Mouse (Mus musculus) olfactory bulb, adult 2 months (tissue): ENCODE results near the gene Stx8. TPM values are rescaled to one million over a fixed set of nuclear protein-coding genes. Genes with fewer than 3 reads are reported as not detected.

ENCODE experiments used
- H3K27ac ChIP-seq: fragments of 200-500 bp; 2 replicates; pipeline ENCODE4 v1.5.1; 2012; ENCODE audit warnings: low read depth, low read length; ENCODE audit not compliant: insufficient read depth
- H3K4me1 ChIP-seq: fragments of 200-500 bp; 2 replicates; pipeline ENCODE4 v1.6.1; 2012; ENCODE audit warnings: low read length; ENCODE audit not compliant: control insufficient read depth, insufficient read depth
- H3K4me3 ChIP-seq: fragments of 200-500 bp; 2 replicates; pipeline ENCODE4 v1.5.1; 2012; ENCODE audit warnings: mild to moderate bottlenecking, low read depth, low read length, moderate library complexity; ENCODE audit not compliant: insufficient read depth
- CTCF ChIP-seq: fragments of 200-500 bp; IDR thresholded peaks from 2 replicates; pipeline ENCODE4 v1.5.1; 2012; ENCODE audit warnings: low read depth, mild to moderate bottlenecking, low read length, moderate library complexity; ENCODE audit not compliant: insufficient read depth
- POLR2A ChIP-seq: fragments of 200-500 bp; IDR thresholded peaks from 2 replicates; pipeline ENCODE4 v1.6.1; 2012; ENCODE audit warnings: mild to moderate bottlenecking, low read depth, low read length, moderate library complexity; ENCODE audit not compliant: insufficient read depth
- WGBS: fragments of 180-500 bp; shearing (Covaris S2); methylation state at CpG from one replicate; pipeline ENCODE4 v1.1.7; 2018; 5-methylcytosine and 5-hydroxymethylcytosine counted together
- polyA plus RNA-seq: library from polyadenylated mRNA; stranded (reverse); fragments of >200 nt; gene quantifications from 2 replicates; pipeline ENCODE4 v1.2.4, GENCODE M21; 2012; ENCODE audit warnings: low replicate concordance; ENCODE audit not compliant: missing spikeins, insufficient read depth, insufficient read length

Stx8 gene
- polyA plus RNA-seq, 1 experiment: not detected

DNA sequence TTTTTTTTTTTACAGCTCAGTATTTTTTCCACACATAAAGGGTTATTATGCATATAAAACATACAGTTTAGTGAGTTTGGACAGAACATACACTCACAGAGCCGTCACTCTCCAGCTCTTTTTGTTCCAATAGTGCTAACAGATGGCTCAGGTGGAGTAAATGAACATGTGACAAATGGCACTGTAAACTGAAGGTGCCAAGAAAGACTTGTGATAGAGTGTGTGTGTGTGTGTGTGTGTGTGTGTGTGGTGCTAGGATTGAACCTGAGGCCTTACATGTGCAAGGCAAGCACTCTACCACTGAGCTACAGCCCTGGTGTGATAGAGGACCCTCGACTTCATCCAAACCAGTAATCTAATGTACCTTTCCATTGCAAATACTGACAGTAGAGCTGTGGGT lies 96.1 kb downstream of the Stx8 start:
- 94% methylated on average over 2 of the region's 2 CpGs for WGBS

DNA sequence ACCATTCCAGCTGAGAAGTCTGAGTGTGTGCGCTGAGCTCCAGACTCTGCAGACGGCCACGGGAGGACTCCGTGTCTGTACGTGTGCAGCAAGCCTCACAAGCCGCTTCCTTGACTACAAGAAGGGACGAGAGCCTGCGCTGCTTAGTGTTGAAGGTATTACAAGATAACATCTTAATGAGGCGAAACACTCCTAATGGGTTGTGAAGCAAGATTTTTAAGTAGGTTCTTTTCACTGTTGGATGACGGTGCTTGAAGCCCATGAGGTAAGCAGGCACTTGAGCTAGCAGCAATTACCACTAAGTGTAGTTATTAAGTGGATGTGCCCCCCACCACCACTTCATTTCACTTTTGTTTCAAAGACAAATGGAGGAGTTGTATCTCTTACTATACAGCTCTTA lies 101.8 kb downstream of the Stx8 start:
- Histone ChIP-seq H3K4me3 (no peak overlapping the region), H3K4me1 (peaks cover 9% of the 10 kb centered on the region), H3K27ac (no peak overlapping the region)
- TF ChIP-seq POLR2A (no peak), CTCF (no peak)
- WGBS: 82% methylated on average over 10 of the region's 10 CpGs

More for the DNA sequence above, 96.1 kb downstream of the Stx8 start:
- Histone ChIP-seq H3K4me3 (no peak overlapping the region), H3K4me1 (no peaks in the 10 kb centered on the region), H3K27ac (no peak overlapping the region)
- no peak for TF ChIP-seq CTCF

DNA sequence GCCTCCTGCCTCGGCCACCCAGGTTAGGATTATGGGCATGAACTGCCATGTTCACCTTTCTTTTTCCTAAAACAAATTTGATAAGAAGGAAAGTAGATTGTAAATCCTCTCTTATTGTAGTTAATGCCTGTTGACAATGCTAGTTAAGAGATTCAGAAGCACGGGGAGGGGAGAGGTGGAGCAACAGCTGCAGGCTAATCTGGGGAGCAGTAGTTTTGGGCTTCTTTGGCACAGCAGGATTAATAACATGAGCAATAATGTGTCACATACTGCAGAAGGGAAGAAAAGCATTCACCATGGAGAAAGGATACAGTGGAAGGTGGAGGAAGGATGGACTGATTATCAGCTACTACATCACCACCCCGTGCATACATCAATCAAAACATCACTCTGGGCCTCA lies 104.1 kb downstream of the Stx8 start:
- Histone ChIP-seq H3K4me1 (peaks cover 15% of the 10 kb centered on the region), H3K27ac (no peak overlapping the region), H3K4me3 (no peak overlapping the region)
- TF ChIP-seq CTCF (no peak), POLR2A (no peak)
- WGBS: 47% methylated on average over 3 of the region's 3 CpGs

DNA sequence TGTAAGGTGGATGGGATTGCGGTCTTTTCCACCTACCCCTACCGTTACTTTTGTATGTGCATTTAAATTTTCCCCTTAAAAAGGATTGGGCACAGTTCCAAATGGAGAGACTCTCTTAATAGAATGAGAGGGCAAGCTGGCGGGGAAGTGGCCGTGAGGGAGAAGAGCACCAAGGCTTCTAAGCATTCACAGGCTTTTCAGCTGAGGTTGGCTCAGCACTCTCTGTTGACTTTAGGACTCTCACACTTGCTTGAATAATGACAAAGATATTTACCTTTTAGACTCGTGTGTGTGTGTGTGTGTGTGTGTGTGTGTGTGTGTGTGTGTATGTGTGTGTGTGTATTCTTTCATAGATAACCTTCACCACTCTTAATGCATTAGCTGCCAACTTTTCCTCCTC lies 105.8 kb downstream of the Stx8 start:
- Histone ChIP-seq H3K4me1 (peaks cover 15% of the 10 kb centered on the region), H3K4me3 (no peak overlapping the region), H3K27ac (no peak overlapping the region)
- TF ChIP-seq POLR2A (no peak), CTCF (no peak)
- WGBS: 53% methylated on average over 5 of the region's 5 CpGs

DNA sequence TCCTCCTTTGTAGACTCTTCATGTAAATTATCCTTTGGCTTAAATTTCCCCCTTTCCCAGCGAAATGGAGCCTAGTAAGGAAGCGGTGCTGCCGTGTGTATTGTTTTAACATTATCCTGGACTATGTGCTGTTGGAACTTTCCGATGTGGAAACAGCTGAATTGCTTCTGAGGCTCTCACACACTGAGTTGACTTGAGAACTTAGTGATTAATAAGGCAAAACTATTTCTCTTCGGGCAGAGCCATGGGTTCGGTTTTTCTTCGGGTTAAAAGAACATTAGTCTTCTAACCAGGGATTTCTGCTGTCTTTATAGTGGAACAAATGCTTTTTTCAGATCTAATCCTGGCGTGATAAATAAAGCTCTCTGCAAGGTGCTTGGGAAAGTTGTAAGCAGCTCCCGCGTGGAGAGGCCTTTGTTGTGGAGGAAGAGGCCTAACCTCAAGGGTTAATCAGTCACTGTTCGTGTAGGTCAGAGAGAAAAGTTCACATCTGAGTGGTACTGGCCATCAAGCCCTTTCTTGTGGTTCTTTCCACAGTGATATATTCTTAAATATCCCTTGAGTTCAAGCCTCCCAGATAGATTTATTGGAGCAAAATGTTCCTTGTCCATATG lies 106.7 kb downstream of the Stx8 start:
- TF ChIP-seq POLR2A (no peak), CTCF (no peak)
- H3K4me1 ChIP-seq: peaks cover 15% of the 10 kb centered on the region
- H3K4me3 ChIP-seq: no peak overlapping the region
- WGBS: 50% methylated on average over 11 of the region's 11 CpGs
- no peak overlapping the region for H3K27ac ChIP-seq

DNA sequence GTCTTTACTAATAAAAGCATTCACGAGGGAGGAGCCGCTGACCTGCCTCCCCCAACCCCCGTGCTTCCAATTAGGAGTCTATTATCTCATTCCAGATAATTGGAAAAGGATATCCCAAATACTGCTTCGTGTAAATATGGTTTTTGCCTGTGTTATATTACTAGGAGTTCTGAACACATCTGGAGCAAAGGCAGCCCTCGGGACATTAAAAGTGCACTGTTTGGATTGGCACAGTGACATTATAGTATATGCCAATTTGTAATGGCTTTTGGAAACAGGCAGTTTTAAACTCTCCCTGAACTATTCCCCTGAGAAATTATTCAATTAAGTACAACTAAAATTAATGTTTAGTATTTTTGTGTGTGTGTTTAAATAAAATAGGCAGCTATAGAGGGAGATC lies 108.7 kb downstream of the Stx8 start:
- H3K4me1 ChIP-seq: peaks cover 10% of the 10 kb centered on the region
- no peak overlapping the region for H3K27ac ChIP-seq
- TF ChIP-seq POLR2A: no peak
- TF ChIP-seq CTCF: no peak
- 42% methylated on average over 5 of the region's 5 CpGs for WGBS
- no peak overlapping the region for H3K4me3 ChIP-seq

DNA sequence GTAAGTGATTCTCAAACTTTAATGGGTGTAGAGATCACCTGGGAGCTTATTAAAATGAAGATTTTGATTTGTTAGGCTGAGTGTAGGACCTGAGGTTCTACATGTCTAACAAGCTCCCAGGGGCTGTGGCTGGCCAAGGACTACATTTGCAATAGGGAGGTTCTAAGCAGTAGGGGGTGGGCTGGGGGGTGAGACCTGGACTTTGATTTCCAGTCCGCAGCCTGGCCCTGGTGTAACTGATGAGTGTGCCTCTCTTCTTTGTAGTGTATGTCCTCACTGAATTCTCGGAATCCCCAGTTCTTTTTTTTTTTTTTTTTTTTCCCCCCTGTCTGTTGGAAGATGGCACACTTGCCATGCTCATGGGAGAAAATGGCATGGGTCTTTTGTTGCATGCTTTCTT lies 109.3 kb downstream of the Stx8 start:
- H3K4me1 ChIP-seq: peaks cover 10% of the 10 kb centered on the region
- 98% methylated on average over 2 of the region's 2 CpGs for WGBS
- no peak overlapping the region for H3K4me3 ChIP-seq
- TF ChIP-seq POLR2A (no peak), CTCF (no peak)
- no peak overlapping the region for H3K27ac ChIP-seq

DNA sequence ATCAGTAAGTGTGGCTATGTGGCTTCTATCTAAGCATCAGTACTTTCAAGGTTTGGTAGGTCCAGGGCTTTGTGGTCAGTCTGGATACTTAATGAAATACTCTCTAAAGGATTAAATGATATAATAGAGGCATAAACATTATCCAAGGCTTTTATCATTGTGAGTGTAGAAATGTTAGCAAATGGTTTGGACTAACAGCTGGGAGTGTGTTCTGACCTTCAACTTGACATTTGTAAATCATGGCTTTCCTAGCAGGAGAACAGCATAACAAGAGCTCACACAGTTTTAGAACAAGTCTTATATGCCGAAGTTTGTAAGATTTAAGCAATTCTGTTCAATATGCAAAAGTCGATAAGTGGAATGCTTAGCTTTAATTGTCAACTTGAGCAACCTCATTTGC lies 113.8 kb downstream of the Stx8 start:
- TF ChIP-seq POLR2A: no peak
- no peak for TF ChIP-seq CTCF
- H3K4me1 ChIP-seq: no peaks in the 10 kb centered on the region
- WGBS: 93% methylated on average over 2 of the region's 2 CpGs
- no peak overlapping the region for H3K4me3 ChIP-seq
- H3K27ac ChIP-seq: no peak overlapping the region

DNA sequence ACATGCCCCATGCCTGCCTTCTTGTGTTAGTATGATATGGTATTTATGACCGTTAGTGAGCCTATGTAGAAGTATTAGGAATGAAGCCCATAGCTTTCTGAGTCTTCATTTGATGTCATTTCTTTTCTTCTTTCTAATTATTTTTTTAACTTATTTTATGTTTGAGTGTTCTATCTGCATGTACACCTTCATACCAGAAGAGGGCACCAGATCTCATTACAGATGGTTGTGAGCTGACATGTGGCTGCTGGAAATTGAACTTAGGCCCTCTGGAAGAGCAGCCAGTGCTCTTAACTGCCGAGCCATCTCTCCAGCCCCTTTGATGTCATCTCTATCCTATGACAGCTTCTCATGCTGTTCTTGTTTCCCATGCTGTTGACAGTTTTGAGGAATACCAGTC lies 115.0 kb downstream of the Stx8 start:
- Histone ChIP-seq H3K4me3 (no peak overlapping the region), H3K27ac (no peak overlapping the region), H3K4me1 (peaks cover 2% of the 10 kb centered on the region; the same call in 1 of the 2 replicates)
- TF ChIP-seq POLR2A (no peak), CTCF (no peak)
- 98% methylated on average over 2 of the region's 2 CpGs for whole genome bisulfite sequencing

DNA sequence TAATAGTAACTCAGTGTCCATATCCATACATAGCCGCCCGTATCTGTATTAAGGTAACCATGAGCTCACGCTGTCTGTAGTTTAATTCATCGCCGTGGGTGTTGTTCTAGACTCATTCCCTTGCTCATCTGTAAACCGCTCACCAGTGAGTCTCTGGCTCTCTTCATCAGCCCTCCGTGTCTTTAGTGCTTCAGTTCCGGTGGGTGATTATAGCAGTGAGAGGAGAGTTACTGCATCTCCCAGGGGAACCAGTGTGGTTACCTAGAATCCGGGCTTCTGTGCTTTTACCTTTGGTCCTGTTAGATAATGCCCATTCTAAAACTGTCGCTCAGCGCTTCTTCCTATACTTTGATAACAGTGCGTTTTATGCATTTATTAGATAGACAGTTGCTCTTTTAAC lies 116.8 kb downstream of the Stx8 start:
- Histone ChIP-seq H3K27ac (no peak overlapping the region), H3K4me1 (peaks cover 5% of the 10 kb centered on the region; the same call in 1 of the 2 replicates), H3K4me3 (no peak overlapping the region)
- WGBS: 86% methylated on average over 12 of the region's 12 CpGs
- TF ChIP-seq CTCF: no peak
- TF ChIP-seq POLR2A: no peak
